Mouse (Mus musculus): ENCODE data around the gene Procr.

- TF ChIP-seq CTCF (IDR thresholded peaks at IDR 0.05): no peak
- TF ChIP-seq POLR2A (IDR thresholded peaks at IDR 0.05; ENCODE audit: insufficient read depth, low read depth, low read length): no peak
- no peak for TF ChIP-seq EP300 (IDR thresholded peaks at IDR 0.05; ENCODE audit: insufficient read depth, low read depth, low read length)
These were observed 47.7 kb downstream of the Procr start for GRCm38 (mm10) chr2:155798613-155799012.
